Mouse (Mus musculus) adrenal gland, adult 2 months (tissue): ENCODE data around the gene Slc37a4. TPM values are rescaled to one million over a fixed set of nuclear protein-coding genes. Genes with fewer than 3 reads are reported as not detected.
"Not testable (repeated sequence)": the region's sequence is repeated elsewhere in the genome, so short reads cannot be mapped to it uniquely, and the experiment has no call there.

Experiments
- DNase-seq: peaks from one replicate; pipeline ENCODE4 v3.0.0; 2021
- long read RNA-seq: library from polyadenylated mRNA; stranded (forward); transcript quantifications from one replicate; pipeline ENCODE4 v2.0.0, GENCODE M21; 2021
- polyA plus RNA-seq: library from polyadenylated mRNA; depleted of rRNA; stranded (reverse); fragments of >200 nt; gene quantifications from 2 replicates; pipeline ENCODE4 v1.2.3, GENCODE M21; 2012; rRNA removed
- total RNA-seq, 2 experiments: library from RNA; stranded (reverse); gene quantifications; 2 replicates each; pipeline ENCODE4 v1.2.3; 2021

Slc37a4 gene
- total RNA-seq = 10 to 100 TPM; 14.4 to 15.6 TPM
- polyA plus RNA-seq = 27.9 and 33.5 TPM in 2 replicates
- long read RNA-seq, transcript Slc37a4-203 (9 exons, 2,344 nt) = major isoform, 8 of 16 reads
- long read RNA-seq, partial matches to known transcripts = 0 of 16 reads
- long read RNA-seq, other reads (novel, unspliced or antisense) = 6 of 16 reads

DNA sequence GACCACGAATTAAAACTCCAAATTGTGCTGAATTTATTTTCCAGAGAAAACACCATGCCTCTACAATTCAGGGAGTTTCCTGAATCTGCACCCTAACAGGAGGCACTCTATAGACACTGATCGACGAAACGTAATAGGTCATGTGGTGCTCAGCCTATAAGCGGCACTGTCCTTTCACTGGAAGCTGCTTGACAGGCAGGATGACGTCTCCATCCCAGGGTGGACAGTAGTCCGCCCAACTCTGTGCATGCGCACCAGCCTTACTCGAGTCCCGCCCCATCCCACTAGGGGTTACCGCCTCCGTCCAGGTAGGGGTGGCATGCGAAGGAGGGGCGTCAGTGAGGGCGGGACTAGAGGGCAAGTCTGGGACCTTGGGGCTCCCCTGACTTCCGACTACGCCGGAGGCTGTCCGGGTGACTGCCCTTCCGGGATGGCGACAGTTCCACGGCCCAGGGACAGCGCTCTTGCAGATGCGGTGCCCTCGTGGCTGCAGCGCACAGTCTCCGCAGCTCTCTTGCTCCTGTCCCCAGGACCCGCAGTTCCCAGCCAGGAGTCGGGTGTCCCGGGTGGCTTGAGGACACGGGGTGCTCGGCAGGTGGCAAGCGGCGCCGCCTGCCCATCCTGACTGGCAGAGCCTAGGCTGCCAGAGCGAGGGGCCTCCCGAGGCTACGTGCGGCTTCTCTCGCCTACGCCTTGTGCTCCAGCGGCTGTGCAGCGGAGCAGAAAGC is at the start of gene Slc37a4:
TSS of gene Slc37a4 (plus strand) at position 169 of the 728 bp plus-strand sequence.
- DNase-seq = peak; percentile 99

DNA sequence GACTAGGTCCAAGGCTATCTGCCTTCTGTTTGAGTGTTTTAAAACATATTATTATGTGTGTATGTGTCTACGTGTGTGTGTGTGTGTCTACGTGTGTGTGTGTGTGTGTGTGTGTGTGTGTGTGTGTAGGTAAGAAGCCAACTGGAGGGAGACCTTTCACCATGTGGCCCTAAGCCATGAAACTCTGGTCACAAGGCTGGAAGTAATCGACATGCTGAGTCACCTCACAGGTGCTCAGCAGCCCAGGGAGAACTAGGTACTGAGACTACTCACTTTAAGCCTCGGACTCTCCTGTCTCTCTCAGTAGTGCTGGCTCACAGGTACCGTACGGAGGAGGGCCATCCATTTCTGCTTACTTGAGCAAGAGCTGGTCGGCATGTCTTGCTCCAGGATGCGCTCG is 49.5 kb upstream of the Slc37a4 start:
- DNase-seq = no peak

DNA sequence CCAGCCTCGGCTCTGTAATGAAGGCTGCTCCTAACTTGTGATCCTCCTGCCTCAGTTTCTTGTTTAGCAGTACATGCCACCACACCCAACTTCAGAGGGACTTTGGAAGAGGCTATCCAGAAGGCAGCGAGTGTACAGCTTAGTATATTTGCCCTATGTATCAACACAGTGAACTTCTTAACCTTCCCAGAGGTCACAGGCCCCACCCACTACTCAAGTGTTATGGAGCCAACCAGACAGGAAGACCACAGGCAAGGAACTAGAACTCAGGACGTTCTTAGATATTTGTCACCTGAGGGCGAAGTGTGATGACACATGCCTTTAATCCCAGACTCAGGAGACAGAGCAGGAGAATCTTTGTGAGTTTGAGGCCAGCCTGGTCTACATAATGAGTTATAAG is 49.0 kb upstream of the Slc37a4 start:
- no peak for DNase-seq

DNA sequence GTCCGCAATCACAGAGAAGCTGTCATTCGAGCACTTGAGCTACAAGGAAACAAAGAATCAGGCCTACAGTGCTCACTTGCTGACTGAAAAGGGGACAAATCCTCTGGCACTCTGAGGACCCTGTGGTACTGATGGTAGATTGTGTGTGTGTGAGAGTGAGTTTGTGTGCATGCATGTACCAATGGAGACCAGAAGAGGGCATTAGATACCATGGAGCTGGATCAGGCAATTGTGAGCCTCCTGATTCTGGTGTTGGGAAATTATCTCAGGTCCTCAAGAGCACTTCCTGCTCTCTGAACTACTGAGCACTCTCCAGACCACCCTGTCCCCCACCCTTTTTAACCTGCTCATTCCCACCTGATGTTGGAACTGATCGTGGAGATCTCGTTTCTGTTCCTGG is 48.1 kb upstream of the Slc37a4 start:
- DNase-seq = no peak

DNA sequence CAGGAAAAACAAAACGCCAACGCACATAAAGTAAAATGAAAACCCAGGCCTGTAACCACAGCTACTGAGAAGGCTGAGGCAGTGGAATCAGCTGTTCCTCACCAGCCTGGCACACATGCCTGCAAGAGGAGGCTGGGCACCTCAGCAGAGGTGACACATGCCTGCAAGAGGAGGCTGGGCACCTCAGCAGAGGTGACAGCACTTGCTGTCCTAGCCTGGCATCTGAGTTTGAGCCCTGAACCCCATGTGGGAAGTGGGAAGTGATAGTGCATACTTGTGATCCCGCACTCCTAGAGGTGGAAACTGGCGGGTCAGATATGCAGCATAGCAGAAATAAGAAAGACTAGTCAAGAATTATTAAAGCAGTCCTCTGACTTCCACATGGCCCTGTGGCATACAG is 45.3 kb upstream of the Slc37a4 start:
- DNase-seq = no peak

DNA sequence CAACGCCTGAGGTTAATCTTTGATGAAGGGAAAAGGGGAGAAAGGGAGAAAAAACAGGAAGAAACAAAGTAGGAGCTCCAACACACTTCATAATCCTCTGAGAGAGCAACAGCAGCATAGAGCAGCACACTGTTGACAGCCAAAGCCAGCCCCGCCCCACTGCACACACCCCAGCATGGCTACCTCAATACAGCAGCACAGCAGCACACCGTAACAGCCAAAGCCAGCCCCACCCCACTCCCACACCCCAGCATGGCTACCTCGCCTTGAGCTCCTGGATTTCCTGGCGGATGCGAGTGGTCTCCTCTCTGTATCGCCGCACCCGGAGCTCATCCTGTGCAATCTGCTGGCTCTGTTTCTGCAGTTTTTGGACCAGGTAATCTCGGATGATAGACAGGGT is 44.3 kb upstream of the Slc37a4 start:
- no peak for DNase-seq

GRCm38 (mm10) chr9:44353142-44353541 is 43.5 kb upstream of the Slc37a4 start:
- DNase-seq = peak; percentile 73

DNA sequence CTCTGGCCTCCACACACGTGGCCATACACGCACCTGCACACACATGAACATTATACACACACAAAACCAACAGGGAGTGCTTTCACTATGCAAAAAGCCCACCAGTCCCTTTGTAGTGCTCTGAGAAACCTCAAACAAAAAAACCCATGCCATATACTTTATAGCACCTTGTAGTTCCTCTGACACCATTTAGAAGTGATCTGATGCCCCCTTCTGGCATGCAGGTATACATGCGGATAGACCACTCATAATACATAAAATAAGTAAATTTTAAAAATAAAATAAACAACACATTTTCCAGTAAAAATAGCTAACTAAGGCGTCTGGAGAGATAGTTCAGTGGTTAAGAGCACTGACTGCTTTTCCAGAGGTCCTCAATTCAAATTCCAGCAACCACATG is 39.4 kb upstream of the Slc37a4 start:
- no peak for DNase-seq

DNA sequence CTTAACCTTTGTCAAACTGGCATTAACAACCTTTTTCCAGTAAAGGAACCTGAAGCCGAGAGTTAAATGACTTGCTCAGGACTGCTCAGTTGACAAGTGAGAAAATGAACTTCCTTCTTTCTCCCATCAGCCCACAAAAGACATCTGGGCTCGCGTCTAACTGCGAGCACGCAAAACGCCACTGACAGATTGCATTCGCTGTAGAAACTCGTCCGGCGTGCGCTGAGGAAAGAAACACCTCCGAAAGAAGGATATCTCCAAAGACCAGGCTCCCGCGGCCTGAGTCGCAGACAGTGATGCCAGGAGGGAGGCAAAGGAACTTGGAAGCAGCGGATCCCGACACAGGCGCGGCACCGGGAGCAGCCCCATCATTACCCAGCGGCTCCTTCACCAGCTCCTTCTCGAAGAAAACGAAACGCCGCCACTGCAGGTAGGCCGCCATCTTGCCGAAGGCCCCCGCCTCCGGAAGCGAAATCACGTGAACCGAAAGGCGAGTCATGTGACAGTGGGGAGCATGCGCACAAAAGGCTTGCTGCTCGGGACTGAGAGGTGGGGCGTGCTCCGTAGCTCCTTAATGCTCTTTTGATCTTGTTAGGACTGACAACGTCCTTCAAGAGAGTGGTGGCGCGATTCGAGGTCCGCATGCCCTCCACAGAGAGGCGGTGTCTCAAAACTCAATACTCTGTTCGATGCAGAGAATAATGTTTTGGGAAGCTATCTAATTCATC is 35.3 kb upstream of the Slc37a4 start, which contains the start of gene Vps11:
TSS of gene Vps11 (minus strand) at position 481 of the 728 bp plus-strand sequence.
- peak; percentile 96 for DNase-seq

GRCm38 (mm10) chr9:44361931-44362330 is 34.7 kb upstream of the Slc37a4 start:
- not testable (repeated sequence) for DNase-seq

DNA sequence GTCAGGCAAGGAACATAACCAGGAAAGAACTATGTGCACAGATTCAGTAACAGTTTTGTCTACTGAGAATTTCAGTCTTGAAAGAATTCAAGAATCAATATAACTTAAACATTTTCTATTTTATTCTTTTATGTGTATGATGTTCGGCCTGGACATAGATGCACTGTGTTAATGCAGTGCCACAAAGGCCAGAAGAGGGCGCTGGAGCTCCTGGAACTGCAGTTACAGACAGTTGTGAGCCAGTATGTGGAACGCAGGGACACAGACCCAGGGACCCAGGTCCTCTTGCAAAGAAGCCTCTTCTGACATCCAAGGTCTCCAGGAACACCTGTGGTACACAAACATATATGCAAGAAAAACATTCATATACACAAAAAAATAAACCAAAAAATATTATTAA is 32.2 kb upstream of the Slc37a4 start:
- no peak for DNase-seq

GRCm38 (mm10) chr9:44373386-44373785 is 23.3 kb upstream of the Slc37a4 start:
- DNase-seq = no peak

GRCm38 (mm10) chr9:44376141-44376540 is 20.5 kb upstream of the Slc37a4 start:
- peak; percentile 62 for DNase-seq

DNA sequence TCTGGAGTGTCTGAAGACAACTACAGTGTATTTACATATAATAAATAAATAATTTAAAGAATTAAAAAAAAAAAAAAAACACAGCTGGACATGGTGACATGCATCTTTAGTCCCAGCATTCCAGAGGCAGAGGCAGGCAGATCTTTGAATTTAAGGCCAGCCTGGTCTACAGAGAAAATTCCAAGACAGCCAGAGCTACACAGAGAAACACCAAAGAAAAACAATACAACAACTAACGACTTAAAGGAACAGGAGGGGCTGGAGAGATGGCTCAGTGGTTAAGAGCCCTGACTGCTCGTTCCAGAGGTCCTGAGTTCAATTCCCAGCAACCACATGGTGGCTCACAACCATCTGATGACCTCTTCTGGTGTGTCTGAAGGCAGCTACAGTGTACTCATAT is 19.3 kb upstream of the Slc37a4 start:
- DNase-seq = not testable (repeated sequence)

DNA sequence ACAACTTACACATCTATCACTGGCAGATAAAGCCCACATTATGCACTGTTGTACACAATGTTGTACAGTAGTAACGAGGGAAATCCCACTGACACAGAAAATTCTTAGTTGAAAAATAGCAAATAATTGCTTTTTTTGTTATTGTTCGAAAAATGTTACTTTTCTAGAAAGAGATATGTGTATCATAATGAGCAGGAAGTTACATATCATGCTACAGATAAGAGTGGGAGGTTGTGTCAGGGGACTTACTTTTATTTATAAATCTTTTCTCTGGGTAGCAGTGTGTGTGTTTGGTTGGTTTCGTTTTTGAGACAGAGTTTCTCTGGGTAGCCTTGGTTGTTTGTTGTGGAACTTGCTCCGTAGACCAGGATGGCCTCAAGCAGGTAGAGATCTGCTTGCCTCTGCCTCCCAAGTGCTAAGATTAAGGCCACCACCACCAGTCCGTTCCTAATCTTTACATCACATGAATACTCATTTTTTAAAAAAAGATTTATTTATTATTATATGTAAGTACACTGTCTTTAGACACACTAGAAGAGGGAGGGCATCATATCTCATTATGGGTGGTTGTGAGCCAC is 18.4 kb upstream of the Slc37a4 start:
- no peak for DNase-seq

- DNase-seq = peak; percentile 100
These were observed 17.4 kb upstream of the Slc37a4 start, which contains the start of gene Hyou1 for GRCm38 (mm10) chr9:44379054-44379834. Gene Hyou1, plus strand, starts transcription at chr9:44379490.

DNA sequence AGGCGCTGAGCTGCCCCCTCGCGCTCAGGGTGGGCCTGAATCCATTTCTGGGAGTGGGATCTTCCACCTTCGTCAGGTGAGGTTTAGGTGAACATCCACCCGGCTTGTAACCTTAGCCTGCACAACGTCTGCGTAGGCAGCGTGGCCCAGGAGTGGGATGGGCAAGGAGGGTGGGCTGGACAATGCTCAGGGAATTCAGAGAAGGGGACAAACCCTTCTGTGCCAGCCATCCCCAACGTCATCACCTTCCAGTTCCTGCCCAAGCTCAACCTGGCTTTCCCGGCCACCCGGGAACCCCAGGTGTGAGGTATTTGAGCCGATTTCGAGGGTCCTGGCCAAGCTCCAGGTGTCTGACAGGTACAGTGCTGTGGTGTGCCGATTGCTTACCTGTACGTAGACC is 16.8 kb upstream of the Slc37a4 start:
- no peak for DNase-seq

DNA sequence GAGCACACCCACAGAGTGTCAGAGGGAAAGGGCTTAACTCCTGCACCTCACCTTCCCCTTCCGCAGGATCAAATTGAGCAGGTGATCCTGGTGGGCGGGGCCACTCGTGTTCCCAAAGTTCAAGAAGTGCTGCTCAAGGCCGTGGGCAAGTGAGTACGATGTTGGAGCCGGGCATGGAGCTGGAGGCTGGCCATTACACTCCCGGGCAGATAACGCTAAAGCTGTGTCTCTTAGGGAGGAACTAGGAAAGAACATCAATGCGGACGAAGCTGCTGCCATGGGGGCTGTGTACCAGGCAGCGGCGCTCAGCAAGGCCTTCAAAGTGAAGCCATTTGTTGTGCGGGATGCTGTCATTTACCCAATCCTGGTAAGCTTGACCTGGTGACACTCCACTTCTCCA is 12.1 kb upstream of the Slc37a4 start:
- no peak for DNase-seq

- DNase-seq = no peak
These were observed 9.4 kb upstream of the Slc37a4 start for GRCm38 (mm10) chr9:44387221-44387620.

GRCm38 (mm10) chr9:44389273-44389672 is 7.4 kb upstream of the Slc37a4 start:
- DNase-seq = peak; percentile 44

DNA sequence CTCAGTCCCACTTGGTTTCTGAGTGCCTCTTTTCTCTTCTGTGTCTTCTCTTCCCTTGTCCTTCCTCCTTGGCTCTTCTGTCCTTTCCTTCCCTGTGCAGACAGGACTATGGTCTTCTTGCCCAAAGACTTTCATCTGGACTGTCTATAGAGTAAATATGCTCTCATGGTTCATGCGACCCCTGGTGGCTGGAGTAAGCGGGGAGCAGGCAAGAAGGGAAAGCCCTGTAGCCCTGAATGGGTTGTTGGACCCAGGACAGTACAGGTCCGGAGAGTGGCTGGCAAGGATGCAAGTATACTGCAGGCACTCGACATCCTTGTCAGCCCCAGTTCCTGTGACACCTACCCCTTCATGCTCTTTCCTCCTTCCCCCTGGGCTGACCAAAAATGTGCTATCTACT is 5.2 kb upstream of the Slc37a4 start:
- DNase-seq = peak; percentile 70

- peak; percentile 26 for DNase-seq
These were observed 1.4 kb downstream of the Slc37a4 start for GRCm38 (mm10) chr9:44398087-44398486.
